ENCODE assay signal across 19 mouse cellular contexts in the genomic region with DNA sequence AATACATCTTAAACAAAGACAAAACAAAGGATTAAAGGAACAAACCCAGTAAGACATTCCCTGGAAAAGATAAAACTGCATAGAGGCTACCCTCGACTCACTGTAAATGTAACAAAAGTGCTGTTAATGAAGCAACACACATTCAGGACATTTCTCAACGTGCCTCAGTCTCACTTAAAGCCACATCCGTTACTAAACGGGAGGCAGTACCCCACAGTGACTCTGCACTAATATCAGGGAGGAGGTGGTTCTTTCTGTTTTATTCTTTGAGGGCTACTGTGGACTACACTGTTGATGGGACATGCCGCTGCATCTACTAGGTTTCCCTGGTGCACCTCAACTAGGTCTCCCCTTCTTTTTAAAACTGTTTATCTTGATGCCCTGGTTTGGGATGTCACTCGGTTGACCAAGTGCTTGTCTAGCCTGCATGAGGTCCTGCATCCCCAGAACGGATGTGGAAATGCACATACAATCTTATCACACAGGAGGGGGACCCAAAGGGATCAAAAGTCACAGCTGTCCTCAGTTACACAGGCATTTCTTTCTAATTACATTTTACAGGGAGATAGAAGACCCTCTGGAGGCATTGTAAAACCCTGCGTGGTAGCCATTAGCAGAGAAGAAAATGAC. TPM values are rescaled to one million over a fixed set of nuclear protein-coding genes. Genes with fewer than 3 reads are reported as not detected.
A peak's percentile ranks its signal among the peaks of the same experiment; 100 is the strongest.
DNase-seq lines count a peak whose midpoint lies in the region; ATAC-seq and TF ChIP-seq lines count a peak whose summit lies in the region.
"Had no signal": no experiment of that assay in that cellular context is flagged by ENCODE, and none has a peak within 500 bp of the region (broad histone marks: within the 10 kb centered on the region; RNA-seq: fewer than 3 reads in every experiment).

No protein-coding gene starts in this region.

- no peak for TF ChIP-seq CTCF in thymus, adult 2 months (IDR thresholded peaks at IDR 0.05; ENCODE audit: borderline replicate concordance, control insufficient read depth, extremely low read depth, insufficient read depth, low read length, poor library complexity)

- H3K4me1 ChIP-seq in thymus, adult 2 months (replicated peaks; ENCODE audit: control insufficient read depth, insufficient read depth, low read length), result peaks cover 32% of the 10 kb centered on the region
- H3K4me1 ChIP-seq in hindbrain, embryonic 14.5 days (replicated peaks; ENCODE audit: control insufficient read depth, insufficient read depth, low read length), result no peaks in the 10 kb centered on the region

- peak; percentile 39 for DNase-seq in thymus, postnatal 0 days (ENCODE audit: low spot score)
- no peak for DNase-seq in thymus, adult 2 months
- DNase-seq in urinary bladder, postnatal 14 days (ENCODE audit: low spot score), result no peak
- no peak for DNase-seq in adrenal gland, adult (ENCODE audit: inconsistent age in 2 of 2, low spot score in 1 of 2)
- DNase-seq in hindbrain, embryonic 14.5 days (ENCODE audit: low spot score), result no peak
- DNase-seq: adrenal gland, postnatal 10 days; gastrocnemius, postnatal 10 days; heart, postnatal 4 days; kidney, adult 11 months; kidney, postnatal 36 days; left cerebral cortex, postnatal 4 days had no signal

- no peak for TF ChIP-seq POLR2A in thymus, adult 2 months (IDR thresholded peaks at IDR 0.05; ENCODE audit: control insufficient read depth, extremely low read depth, insufficient read depth, low read length, poor library complexity)

- no peaks in the 10 kb centered on the region for H3K27me3 ChIP-seq in thymus, adult 2 months (ENCODE audit: control insufficient read depth, insufficient read depth, low read length)
- no peaks in the 10 kb centered on the region for H3K27me3 ChIP-seq in hindbrain, embryonic 14.5 days (ENCODE audit: control insufficient read depth, insufficient read depth, low read length)
- H3K27me3 ChIP-seq: CH12.LX; heart, embryonic 12.5 days; lung, embryonic 15.5 days had no signal

- no peak overlapping the region for H3K9ac ChIP-seq in hindbrain, embryonic 14.5 days
- H3K9ac ChIP-seq: heart, embryonic 12.5 days; lung, embryonic 15.5 days had no signal

- no peak overlapping the region for H3K4me3 ChIP-seq in thymus, adult 2 months (ENCODE audit: control insufficient read depth, insufficient read depth, low read length)
- H3K4me3 ChIP-seq in hindbrain, embryonic 14.5 days (replicated peaks; ENCODE audit: low read length), result no peak overlapping the region
- H3K4me3 ChIP-seq: heart, embryonic 12.5 days; lung, embryonic 15.5 days; myocyte had no signal

- ATAC-seq in hematopoietic stem cell, adult 5-6 weeks (replicated peaks in 1 of 2; ENCODE audit: insufficient read depth in 1 of 2, low FRiP score in 2 of 2, low TSS enrichment in 1 of 2, low read depth in 1 of 2, poor library complexity in 2 of 2, severe bottlenecking in 2 of 2), result peak; percentile 82 to 83
- peak; percentile 84 for ATAC-seq in megakaryocyte, adult 5-6 weeks (ENCODE audit: poor library complexity, severe bottlenecking)
- ATAC-seq in hindbrain, embryonic 14.5 days (ENCODE audit: low FRiP score), result no peak
- ATAC-seq: forebrain, embryonic 16.5 days had no signal

- H3K4me2 ChIP-seq in hindbrain, embryonic 14.5 days (replicated peaks), result no peak overlapping the region
- H3K4me2 ChIP-seq: heart, embryonic 12.5 days; lung, embryonic 15.5 days; midbrain, embryonic 11.5 days had no signal

- H3K27ac ChIP-seq in thymus, adult 2 months (ENCODE audit: control insufficient read depth, insufficient read depth, low read length), result no peak overlapping the region
- H3K27ac ChIP-seq in hindbrain, embryonic 14.5 days, result no peak overlapping the region
- H3K27ac ChIP-seq: lung, embryonic 15.5 days had no signal

- H3K9me3 ChIP-seq in hindbrain, embryonic 14.5 days (ENCODE audit: control insufficient read depth, low read length), result no peaks in the 10 kb centered on the region
- H3K9me3 ChIP-seq: heart, embryonic 12.5 days; lung, embryonic 15.5 days had no signal

- WGBS in thymus, adult 2 months, result 12% methylated on average over 8 of the region's 8 CpGs
- 74% methylated on average over 8 of the region's 8 CpGs for WGBS in hindbrain, embryonic 14.5 days

- no peaks in the 10 kb centered on the region for H3K36me3 ChIP-seq in thymus, adult 2 months (ENCODE audit: control insufficient read depth, insufficient read depth, low read length)
- H3K36me3 ChIP-seq in hindbrain, embryonic 14.5 days (replicated peaks; ENCODE audit: control insufficient read depth, insufficient read depth), result no peaks in the 10 kb centered on the region
- H3K36me3 ChIP-seq: heart, embryonic 12.5 days; lung, embryonic 15.5 days had no signal

RNA-seq across cellular contexts. Expression of a gene that starts 13.4 kb away (rescaled TPM):
- polyA plus RNA-seq in thymus, postnatal 0 days (2015; fragmentation: Nextera tagmentation; extraction: Ambion mirVana), result 1,456 and 1,514 TPM in 2 replicates
- polyA plus RNA-seq in thymus, adult 2 months (2012; rRNA removed), result 859 and 985 TPM in 2 replicates
- total RNA-seq in hematopoietic stem cell, adult 5-6 weeks (2017), result 901 and 1,019 TPM in 2 replicates
- total RNA-seq in megakaryocyte, adult 5-6 weeks (2015), result 2,082 and 2,200 TPM in 2 replicates
- 1,839 and 1,925 TPM in 2 replicates for total RNA-seq in megakaryocyte, adult 5-6 weeks (2017)
- polyA plus RNA-seq in hindbrain, embryonic 14.5 days (2014; fragmentation: Nextera tagmentation; extraction: Ambion mirVana), result 761 and 787 TPM in 2 replicates
